Mouse (Mus musculus): ENCODE data around the gene Ankub1.

The Ankub1 gene

DNA sequence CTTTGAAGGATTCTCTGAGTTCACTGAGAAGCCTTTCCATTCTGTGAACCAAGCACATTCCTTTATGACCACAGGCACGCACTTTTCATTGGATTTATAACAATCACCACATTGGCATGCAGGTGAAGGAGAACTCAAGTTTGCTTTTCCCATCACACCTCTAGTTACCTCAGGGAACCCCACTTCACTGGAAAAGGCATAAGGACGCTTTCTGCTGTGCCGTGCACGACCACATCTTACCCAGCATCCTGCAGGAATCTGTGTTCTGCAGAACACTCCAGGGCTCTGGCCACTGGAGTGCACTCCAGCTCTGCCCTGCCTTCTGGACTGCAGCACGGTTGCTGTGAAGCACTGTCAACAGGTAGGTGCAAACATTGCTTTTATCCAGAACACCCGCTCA, 55.0 kb downstream of the Ankub1 start:
- DNase-seq: no peak

DNA sequence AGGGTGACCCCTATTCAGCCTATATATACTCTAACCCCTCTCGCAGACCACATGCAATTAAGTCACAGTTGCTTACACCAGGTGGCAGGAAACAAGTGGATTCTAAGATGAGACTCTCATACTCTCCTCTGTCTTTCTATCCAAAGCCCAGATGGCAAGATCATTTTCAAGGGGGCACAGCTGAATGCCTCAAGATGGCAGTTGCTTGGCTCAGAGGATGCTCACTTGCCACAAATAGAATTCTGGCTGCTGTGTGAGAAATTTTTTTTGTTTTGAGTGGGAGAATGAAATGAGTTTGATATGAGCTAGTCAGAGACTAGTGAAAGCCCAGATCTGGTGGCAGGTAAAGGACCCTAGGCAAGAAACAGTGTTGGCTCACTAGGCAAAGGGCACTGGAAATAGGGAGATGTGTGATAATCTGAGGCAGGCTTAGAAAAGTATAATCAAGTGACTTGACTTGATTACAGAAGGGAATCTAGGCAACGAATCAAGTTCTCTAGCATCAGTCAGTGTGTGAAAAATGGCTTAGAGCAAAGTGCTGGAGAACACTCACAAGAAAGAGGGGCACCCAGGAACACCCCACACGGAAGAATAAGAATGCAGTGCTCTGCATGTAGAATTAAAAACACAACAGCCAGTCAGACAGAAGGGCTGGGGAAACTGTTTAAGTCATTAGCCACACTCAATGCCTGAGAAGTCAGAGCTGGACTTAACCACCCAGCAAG, 57.7 kb downstream of the Ankub1 start:
- no peak for DNase-seq

DNA sequence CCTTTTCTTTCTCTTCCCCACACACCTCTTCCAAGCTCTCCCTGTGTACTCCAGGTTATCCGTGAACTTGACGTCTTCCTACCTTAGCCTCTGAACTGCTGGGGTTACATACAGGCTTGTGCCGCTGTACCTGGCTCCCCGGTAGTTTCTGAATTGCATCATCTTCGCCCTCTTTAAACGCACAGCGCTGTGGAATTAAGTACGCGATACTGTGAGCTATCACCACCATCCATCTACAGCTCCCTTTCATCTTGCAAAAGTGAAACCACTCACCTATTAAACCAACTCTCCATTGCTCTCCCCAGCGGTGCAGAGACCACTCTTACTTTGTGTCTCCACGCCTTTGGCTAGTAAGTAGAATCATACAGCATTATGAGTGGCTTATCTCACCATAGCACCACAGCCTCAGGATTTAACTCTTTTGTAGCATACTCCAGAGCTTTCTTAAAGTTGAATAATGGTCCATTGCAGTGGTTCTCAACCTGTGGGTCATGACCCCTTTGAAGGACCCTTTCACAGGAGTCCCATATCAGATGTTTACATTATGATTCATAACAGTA, 65.6 kb downstream of the Ankub1 start:
- DNase-seq: no peak

DNA sequence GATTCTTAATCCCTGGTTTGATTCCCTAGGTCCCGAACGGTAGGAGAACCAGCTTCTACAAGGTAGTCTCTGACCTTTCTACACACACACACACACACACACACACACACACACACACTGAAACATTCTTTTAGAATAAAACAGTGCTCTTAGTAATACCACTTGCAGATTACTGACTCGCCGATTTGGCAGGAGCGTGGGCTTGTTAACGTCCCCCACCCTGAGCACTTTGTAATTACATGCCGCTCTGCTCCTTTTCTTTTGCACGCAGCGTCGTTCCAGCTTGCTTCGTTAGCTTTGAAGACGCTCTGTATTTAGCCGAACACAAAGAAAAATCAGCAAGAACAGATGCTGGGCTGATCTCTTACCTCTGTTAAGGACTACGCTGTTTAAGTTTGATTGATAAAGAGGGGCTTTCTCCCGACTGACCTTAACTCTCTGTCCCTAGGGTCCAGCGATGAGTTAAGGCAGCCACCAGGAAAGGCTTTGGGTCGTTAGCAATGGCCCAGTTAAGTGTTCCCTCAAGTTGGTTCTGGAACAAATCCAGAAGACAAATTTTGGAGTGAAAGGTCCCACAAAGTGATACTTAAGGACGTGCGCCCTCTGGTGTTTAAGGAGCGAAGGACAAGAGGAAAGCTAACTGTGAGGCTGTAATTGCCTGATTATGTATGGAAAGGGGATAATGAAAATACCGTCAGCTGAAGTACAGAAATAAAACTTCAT, 67.2 kb downstream of the Ankub1 start:
- DNase-seq: peak; percentile 78

DNA sequence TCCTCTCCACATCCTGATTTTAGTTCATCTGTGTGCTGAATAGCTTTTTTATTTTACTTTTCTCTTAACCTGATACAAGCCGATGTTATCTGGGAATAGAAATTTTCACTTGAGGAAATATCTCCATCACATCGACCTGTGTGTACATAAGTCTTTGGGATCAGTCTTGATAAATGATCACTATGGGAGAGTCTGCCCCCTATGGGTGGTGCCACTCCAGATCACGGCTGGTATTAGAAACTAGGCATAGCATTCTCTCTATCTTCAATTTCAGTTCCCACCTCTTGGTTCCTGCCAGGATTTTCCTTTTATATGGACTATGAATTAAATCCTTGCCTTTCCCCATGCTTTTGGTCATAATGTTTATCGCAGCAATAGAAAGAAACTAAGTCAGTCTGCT, 72.9 kb downstream of the Ankub1 start:
- DNase-seq: peak; percentile 64

DNA sequence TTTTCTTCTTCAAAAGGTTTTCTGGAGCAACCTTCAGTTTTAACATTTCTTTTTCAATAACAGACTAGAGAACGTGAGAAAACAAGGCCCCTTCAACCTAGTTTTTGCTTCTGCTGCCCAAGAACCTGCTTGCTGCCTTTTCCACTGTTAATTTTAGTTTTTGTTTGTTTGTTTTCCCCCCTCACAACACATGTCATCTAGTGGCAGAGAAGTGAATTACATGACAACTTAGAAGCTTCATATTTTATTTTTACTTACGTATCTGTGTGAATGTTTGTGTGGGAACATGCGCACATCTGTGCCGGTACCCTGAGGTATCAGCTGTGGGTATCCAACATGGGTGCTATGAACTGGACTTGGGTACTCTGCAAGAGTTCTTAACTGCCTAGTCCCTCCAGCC, 76.9 kb downstream of the Ankub1 start:
- no peak for DNase-seq

DNA sequence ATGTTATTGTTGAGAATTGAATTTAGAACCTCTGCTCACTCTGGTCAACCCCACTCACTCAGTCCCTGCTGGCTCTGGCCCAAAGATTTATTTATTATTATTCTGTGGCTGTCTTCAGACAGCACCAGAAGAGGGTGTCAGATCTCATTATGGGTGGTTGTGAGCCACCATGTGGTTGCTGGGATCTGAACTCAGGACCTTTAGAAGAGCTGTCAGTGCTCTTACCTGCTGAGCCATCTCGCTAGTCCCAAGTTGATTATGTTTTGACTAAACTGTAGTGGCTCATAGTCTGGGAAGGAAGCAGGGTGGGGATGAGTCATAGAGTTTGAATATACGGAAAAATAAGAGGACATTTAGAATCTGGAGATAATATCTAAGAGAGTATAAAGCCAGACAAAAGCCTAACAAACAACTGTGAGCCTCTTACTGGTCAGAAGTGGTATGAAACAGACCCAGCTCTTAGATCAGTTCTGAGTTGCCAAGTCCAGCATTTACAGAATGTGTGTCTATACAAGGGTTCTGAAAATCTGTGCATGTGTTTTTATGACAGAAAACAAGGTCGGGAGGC, 80.1 kb downstream of the Ankub1 start:
- no peak for DNase-seq

DNA sequence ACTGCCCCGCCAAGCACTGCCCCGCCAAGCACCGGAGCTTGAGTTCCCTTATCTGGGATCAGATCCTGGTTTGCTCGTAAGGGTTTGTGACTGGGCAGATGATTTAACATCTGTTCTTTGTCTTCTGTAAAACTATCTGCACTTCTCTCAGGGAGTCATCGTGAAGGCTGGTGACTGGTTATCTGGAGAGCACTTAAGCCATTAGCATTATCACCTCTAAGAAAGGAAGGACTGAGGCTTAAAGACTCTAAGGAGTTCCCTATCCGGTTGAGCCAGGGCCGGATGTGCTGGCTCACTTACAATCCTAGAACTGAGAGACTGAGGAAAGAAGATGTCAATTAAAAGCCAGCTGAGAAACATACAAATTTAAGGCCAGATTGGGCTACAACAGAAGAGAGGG, 80.8 kb downstream of the Ankub1 start:
- no peak for DNase-seq

Measured in kidney, adult 9 months (tissue).